Mouse (Mus musculus) forebrain, embryonic 10.5 days (tissue): ENCODE data around the gene Blmh. TPM values are rescaled to one million over a fixed set of nuclear protein-coding genes. Genes with fewer than 3 reads are reported as not detected.
"Not testable (repeated sequence)": the region's sequence is repeated elsewhere in the genome, so short reads cannot be mapped to it uniquely, and the experiment has no call there.

Source experiments
- DNase-seq: peaks from one replicate; pipeline ENCODE4 v3.0.0-alpha.2; 2017; ENCODE audit warnings: low spot score; ENCODE audit errors: extremely low spot score
- H3K27ac ChIP-seq: fragments of 300-500 bp; sonication (generic); 2 replicates; pipeline ENCODE4 v1.5.1; 2016; ENCODE audit warnings: mild to moderate bottlenecking
- H3K27me3 ChIP-seq: fragments of 300-500 bp; sonication (generic); 2 replicates; pipeline ENCODE4 v1.6.1; 2016; ENCODE audit warnings: mild to moderate bottlenecking; ENCODE audit not compliant: poor library complexity, severe bottlenecking
- H3K36me3 ChIP-seq: fragments of 300-500 bp; sonication (generic); replicated peaks from 2 replicates; pipeline ENCODE4 v1.6.1; 2016; ENCODE audit warnings: mild to moderate bottlenecking, moderate library complexity
- H3K4me1 ChIP-seq: fragments of 300-500 bp; sonication (generic); 2 replicates; pipeline ENCODE4 v1.6.1; 2016
- H3K4me3 ChIP-seq: fragments of 300-500 bp; sonication (generic); 2 replicates; pipeline ENCODE4 v1.5.1; 2016; ENCODE audit warnings: mild to moderate bottlenecking, moderate library complexity
- H3K9me3 ChIP-seq: fragments of 300-500 bp; sonication (generic); 2 replicates; pipeline ENCODE4 v1.6.1; 2016; ENCODE audit warnings: mild to moderate bottlenecking, moderate library complexity
- WGBS: fragments of 180-500 bp; shearing (Covaris S2); methylation state at CpG from one replicate; pipeline ENCODE4 v1.1.7; 2016; 5-methylcytosine and 5-hydroxymethylcytosine counted together
- polyA plus RNA-seq: library from polyadenylated mRNA; unstranded; fragments of >200 nt; fragmentation: Nextera tagmentation; extraction: Ambion mirVana; gene quantifications from 2 replicates; pipeline ENCODE4 v1.2.1, GENCODE M21; 2016

Blmh gene
- polyA plus RNA-seq, 1 experiment from 2014 or later = 206 TPM

DNA sequence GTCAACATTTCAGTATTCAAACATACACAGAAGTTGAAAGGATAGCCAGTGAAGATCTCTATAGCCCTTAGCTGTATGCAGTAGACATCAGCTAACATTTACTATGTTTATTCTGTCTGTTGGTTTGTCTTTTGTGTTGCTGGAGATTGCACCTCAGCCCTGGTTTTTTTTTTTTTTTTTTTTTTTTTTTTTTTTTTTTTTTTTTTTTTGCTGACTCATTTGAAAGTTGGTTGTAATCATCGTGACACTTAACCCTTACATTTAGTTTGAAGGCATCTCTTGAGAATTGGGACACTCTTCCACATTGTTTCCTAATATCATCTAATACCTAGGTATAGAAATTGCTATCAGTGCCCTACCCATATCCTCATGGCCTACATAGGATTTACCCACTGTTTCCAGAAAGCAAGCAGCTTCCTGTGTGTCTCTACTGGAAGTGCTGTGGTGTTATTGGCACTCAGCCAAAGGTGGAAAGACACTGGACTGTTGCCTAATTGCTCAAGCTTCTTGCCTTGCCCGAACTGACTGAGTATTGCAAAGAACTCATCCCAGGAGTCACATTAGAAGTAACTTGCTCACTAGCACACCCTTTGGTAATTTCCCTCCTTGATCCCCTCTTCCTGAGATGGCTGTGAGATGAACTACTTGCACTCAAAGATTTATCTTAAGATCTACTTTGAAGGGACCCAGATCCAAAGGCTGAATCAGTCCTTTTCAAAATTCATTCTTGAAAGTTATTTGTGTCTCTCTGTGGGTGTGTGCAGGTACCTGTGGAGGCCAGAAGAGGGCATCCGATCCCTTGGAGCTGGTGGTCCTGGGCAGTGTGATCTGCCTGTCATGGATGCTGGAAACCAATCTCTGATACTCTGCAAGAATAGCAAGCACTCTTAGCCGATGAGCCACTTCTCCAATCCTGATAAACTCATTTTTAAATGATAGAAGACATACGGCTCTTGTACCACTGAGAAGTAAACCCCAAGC, 24.6 kb upstream of the Blmh start:
- H3K4me1 ChIP-seq = peaks cover 8% of the 10 kb centered on the region
- H3K4me3 ChIP-seq = no peak overlapping the region
- H3K36me3 ChIP-seq = no peaks in the 10 kb centered on the region
- H3K9me3 ChIP-seq = no peaks in the 10 kb centered on the region
- no peak for DNase-seq
- H3K27me3 ChIP-seq = no peaks in the 10 kb centered on the region
- no peak overlapping the region for H3K27ac ChIP-seq
- WGBS = 65% methylated on average over 5 of the region's 5 CpGs

DNA sequence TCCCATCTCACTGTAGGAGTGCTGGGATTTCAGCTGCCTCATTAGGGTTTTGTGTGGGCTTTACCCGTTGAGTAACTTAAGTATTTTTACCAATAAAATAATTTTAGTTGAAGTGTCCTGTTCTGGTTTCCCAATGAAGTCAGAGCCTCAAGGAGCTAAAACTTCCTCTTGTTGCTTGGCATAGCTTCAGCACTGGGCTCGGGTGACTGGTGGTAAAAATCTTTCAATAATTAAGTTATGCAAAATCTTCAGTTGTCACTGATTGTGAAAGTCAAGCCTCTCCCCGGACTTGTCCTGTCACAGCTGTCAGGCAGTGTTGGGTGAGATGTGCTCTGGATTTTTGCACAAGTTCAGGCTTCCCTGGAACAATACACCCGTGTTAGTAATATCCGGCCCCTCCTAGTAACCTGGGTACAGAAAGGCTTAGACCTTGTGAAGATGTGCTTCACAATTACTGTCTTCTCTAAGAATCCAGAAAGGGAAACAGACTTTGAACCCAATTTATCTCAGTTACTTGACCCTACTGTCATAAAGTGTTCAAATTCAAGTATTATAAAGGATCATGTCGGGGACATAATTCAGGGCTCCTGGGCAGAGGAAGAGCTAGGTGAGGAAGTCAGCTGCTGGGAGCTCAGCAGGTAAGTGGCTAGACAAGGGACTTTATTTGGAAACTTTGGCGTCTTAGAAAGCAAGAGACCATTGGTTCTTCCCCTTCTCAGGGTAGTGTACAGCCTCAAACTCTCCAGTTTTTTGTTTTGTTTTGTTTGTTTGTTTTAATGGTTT, 22.8 kb upstream of the Blmh start, which contains the start of gene Tmigd1:
TSS of gene Tmigd1 (plus strand) at position 581 of the 783 bp plus-strand sequence.
- Histone ChIP-seq H3K9me3 (no peaks in the 10 kb centered on the region), H3K36me3 (no peaks in the 10 kb centered on the region), H3K4me3 (no peak within 1 kb of the TSS), H3K27me3 (no peaks in the 10 kb centered on the region), H3K27ac (no peak within 1 kb of the TSS), H3K4me1 (peaks cover 8% of the 10 kb centered on the region)
- no peak for DNase-seq
- 83% methylated on average over 7 of the region's 7 CpGs for WGBS

DNA sequence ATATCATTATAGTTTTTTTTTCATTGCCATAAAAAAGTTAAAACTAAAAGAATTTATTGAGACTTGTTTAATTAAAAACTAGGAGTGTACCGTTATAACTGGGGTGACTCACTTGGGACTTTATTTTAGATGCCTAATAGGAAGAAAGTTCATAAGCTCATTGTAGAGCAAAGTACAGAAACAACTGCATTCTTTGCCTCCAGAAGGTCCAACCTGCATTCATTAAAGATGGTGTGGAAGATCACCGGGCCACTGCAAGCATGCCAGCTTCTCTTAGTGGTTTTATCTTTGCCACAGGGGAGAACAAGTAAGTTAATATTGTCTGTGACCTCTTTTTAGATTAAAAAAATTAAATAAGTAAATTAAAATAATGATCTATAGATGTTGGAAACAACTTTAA, 20.3 kb upstream of the Blmh start:
- DNase-seq = no peak
- H3K27ac ChIP-seq = no peak overlapping the region
- H3K4me1 ChIP-seq = no peaks in the 10 kb centered on the region
- no peaks in the 10 kb centered on the region for H3K27me3 ChIP-seq
- WGBS = 89% methylated on average over 2 of the region's 2 CpGs
- H3K9me3 ChIP-seq = no peaks in the 10 kb centered on the region
- no peak overlapping the region for H3K4me3 ChIP-seq
- no peaks in the 10 kb centered on the region for H3K36me3 ChIP-seq

DNA sequence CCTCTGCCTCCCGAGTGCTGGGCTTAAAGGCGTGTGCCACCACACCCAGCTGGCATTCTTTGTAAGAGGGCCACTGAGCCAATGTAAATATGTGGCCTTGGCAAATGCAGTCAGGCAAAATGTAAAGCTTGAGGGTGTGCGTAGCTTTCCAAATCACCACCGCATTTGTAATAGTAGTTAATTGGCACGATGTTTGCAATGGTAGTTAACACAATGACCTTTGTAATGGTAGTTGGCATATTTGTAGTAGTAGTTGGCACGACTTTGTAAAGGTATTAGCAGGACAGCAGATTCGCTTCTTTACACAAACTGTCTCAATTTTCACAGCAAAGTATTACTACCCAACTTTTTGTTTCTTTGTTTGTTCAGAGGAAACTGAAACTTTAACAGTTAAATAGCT, 16.0 kb upstream of the Blmh start:
- no peak overlapping the region for H3K4me3 ChIP-seq
- WGBS = 91% methylated on average over 7 of the region's 7 CpGs
- no peaks in the 10 kb centered on the region for H3K9me3 ChIP-seq
- no peaks in the 10 kb centered on the region for H3K27me3 ChIP-seq
- DNase-seq = no peak
- H3K4me1 ChIP-seq = peaks cover 17% of the 10 kb centered on the region
- H3K27ac ChIP-seq = no peak overlapping the region
- H3K36me3 ChIP-seq = no peaks in the 10 kb centered on the region

DNA sequence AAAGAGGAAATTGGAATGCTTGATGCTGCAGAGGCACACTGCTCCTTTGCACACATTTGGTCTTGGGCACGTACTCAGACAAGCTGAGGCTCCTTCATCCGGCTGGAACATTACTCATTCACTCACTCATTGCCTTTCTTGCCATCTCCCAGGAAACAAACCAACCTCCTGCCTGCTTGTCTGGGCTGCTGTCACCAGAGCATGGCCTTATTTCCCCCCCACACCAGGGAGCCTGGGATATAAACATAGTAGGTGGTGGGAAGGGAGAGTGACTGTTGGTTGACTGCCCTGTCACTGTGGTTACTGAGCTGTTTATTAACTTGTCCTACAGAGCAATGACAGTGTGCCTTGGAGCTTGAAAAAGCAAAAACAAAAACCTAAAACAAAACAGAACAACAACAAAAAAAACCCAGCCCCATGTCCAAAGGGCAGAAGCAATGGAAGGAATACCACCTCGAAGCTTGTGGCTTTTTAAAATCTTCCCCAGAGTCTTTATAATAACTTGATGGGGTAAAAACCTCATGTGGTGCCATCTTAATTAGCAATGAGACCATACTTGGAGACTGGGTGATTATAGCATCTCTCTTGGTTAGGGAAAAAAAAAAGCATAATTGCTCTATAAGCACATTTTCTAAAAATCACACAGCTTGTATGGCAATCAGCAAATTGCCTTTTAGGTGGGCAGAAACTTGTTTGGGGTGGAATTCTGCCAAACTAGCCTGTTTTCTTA, 13.1 kb upstream of the Blmh start:
- WGBS = 64% methylated on average over 3 of the region's 3 CpGs
- Histone ChIP-seq H3K4me1 (peaks cover 25% of the 10 kb centered on the region), H3K4me3 (no peak overlapping the region), H3K27ac (no peak overlapping the region), H3K36me3 (no peaks in the 10 kb centered on the region), H3K9me3 (no peaks in the 10 kb centered on the region), H3K27me3 (no peaks in the 10 kb centered on the region)
- DNase-seq = no peak

DNA sequence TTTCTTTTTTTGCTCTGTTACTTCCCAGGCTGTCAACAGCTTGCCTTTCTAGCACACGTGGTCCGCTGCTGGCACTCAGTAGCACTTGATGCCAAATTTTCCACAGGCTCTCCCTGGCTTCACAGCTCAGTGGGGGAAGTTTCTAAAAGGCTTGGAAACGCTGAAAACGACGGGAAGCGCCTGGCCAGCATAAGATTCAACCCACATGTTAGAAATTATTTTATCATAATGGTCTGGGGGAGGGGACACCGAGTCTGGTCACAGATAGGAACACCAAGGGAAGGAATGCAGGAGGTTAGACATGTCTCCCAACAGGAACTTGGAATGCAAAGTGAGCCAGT, 12.6 kb upstream of the Blmh start:
- H3K4me3 ChIP-seq = no peak overlapping the region
- no peaks in the 10 kb centered on the region for H3K27me3 ChIP-seq
- no peak for DNase-seq
- H3K36me3 ChIP-seq = no peaks in the 10 kb centered on the region
- H3K4me1 ChIP-seq = peaks cover 30% of the 10 kb centered on the region
- H3K9me3 ChIP-seq = no peaks in the 10 kb centered on the region
- H3K27ac ChIP-seq = no peak overlapping the region
- 72% methylated on average over 7 of the region's 7 CpGs for WGBS

DNA sequence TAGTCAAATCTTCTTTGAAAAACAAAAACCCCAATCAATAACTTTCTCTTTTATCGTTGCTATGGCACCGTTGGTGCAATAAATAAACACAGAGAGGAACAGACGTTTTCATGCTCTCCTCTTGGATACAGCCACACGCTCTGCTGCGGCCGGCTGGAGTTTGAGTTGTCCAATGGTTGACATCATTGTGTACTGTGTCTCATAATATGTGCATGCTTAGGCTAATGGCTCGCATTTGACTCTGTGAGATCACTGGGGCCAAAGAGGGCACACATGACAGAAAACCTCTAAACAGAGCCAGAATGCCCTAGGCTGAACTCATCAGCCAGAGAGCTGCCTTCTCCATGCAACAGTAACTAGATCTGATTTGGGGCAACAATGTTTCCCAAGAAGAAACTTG, 10.2 kb upstream of the Blmh start:
- Histone ChIP-seq H3K9me3 (no peaks in the 10 kb centered on the region), H3K4me3 (no peak overlapping the region), H3K27me3 (no peaks in the 10 kb centered on the region), H3K36me3 (no peaks in the 10 kb centered on the region), H3K27ac (no peak overlapping the region), H3K4me1 (peaks cover 37% of the 10 kb centered on the region)
- no peak for DNase-seq
- 85% methylated on average over 7 of the region's 7 CpGs for WGBS

DNA sequence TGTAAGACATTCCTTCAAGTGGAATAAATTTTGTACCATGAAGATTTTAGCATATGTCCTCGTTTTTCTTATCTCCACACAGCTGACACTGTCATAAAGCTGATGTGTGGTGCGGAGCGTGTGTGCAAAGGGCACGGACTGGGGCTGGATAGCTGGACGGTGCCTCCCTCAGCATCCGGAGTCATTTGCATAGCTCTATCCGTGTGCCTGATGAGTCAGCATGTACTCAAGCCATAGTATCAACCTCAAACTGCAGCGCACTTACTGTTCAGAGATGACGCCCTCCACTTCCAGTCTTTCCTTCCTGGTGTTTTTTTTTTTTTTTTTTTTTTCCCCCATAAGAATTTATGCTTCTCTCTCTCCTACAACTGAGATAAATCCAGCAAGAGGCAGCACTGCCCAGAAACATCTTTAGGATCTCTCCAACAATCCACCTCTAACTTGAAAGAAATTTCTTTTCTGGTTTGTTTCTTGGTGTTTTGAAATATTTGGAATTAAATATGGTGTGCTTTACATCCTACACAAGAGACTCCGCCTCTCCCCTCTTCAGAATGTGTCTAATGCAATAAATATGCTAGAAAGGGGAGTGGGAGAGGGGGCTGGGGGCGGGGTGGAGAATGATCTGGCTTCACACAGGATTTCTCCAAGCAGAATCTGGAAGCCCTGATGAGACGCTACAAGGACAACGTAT, 7.9 kb upstream of the Blmh start:
- peaks cover 35% of the 10 kb centered on the region for H3K4me1 ChIP-seq
- DNase-seq = no peak
- H3K27ac ChIP-seq = no peak overlapping the region
- no peaks in the 10 kb centered on the region for H3K36me3 ChIP-seq
- H3K9me3 ChIP-seq = no peaks in the 10 kb centered on the region
- 48% methylated on average over 13 of the region's 13 CpGs for WGBS
- H3K4me3 ChIP-seq = no peak overlapping the region
- H3K27me3 ChIP-seq = no peaks in the 10 kb centered on the region

DNA sequence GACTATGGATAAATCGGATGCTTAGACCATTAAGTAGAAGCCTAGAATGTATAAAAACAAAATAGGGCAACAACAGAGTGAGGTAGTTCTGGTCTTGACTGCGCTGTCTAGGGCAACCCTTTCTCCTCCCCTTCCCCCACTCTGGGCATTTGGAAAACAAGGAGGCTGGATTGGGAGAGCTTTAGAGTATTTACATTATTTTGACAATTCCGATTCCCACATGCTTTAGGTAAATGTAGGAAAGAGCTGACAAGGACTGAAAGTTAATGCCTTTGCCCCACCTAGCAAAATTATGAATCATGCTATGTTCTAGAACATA, 7.4 kb upstream of the Blmh start:
- no peak for DNase-seq
- H3K9me3 ChIP-seq = no peaks in the 10 kb centered on the region
- H3K4me3 ChIP-seq = no peak overlapping the region
- H3K27me3 ChIP-seq = no peaks in the 10 kb centered on the region
- H3K27ac ChIP-seq = peak overlapping the region; percentile 41; the same call in 1 of the 2 replicates
- no peaks in the 10 kb centered on the region for H3K36me3 ChIP-seq
- peaks cover 31% of the 10 kb centered on the region for H3K4me1 ChIP-seq
- WGBS = 50% methylated on average over 3 of the region's 3 CpGs

DNA sequence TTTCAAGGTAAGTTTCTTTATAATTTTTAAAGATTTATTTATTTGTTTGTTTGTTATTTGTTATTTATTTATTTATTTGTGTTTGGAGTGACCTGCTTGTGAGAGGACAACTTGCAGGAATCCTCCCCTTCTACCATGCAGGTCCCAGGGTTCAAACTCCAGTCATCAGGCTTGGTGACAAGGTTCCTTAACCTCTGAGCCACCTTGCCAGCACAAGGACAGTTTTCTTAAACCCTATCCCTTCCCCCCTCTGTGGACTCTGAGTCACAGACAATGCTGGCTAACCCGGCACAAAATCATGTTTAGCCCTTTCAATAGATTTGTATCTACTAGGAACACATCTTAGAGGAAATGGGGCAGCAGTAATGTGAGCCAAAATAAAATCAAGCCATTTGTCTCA, 4.0 kb upstream of the Blmh start:
- no peaks in the 10 kb centered on the region for H3K36me3 ChIP-seq
- DNase-seq = no peak
- peaks cover 18% of the 10 kb centered on the region for H3K4me1 ChIP-seq
- no peak overlapping the region for H3K27ac ChIP-seq
- H3K9me3 ChIP-seq = no peaks in the 10 kb centered on the region
- 73% methylated on average over 1 of the region's 1 CpGs for WGBS
- no peaks in the 10 kb centered on the region for H3K27me3 ChIP-seq
- no peak overlapping the region for H3K4me3 ChIP-seq

DNA sequence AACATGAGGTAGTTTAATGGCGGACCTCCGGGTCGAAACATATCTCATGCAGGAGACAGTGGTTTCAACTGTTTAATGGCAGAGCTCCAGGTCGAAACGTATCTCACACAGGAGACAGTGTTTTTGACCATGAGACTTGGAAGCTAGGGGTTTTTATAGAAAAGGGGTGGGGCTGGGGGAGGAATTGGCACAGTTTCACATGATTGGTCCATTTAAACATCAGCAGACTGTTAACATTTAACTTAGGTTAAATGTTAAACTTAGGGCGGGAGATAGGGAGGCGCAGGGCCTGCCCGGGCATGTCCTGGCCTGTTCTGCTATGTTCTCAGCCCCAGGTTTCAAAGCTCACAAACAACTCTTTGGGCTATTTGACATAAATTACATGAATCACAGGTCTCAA, 4.0 kb downstream of the Blmh start:
- H3K9me3 ChIP-seq = peaks cover 11% of the 10 kb centered on the region; the same call in 1 of the 2 replicates
- not testable (repeated sequence) for DNase-seq, H3K36me3 ChIP-seq, H3K27ac ChIP-seq, H3K27me3 ChIP-seq, H3K4me1 ChIP-seq, H3K4me3 ChIP-seq
- 93% methylated on average over 8 of the region's 8 CpGs for WGBS

DNA sequence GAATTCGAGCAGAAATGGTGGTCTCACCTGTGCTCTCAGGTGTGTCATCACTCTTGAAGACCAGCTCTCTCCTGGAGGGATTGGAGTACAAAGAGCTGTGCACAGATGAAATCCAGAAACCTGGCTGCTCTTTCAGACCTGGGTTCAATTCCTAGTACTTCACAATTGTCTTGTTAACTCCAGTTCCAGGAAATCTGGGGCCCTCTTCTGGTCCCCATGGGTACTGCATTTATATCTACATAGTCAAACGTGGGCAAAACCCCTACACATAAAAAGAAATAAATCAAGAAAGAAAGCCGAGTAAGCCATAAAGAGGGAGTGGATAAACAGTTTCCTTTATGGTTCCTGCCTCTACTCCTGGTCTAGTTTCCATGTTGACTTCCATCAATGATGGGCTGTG, 8.6 kb downstream of the Blmh start:
- H3K4me1 ChIP-seq = no peaks in the 10 kb centered on the region
- no peak for DNase-seq
- H3K36me3 ChIP-seq = no peaks in the 10 kb centered on the region
- H3K27me3 ChIP-seq = no peaks in the 10 kb centered on the region
- WGBS = 69% methylated on average over 3 of the region's 3 CpGs
- peaks cover 11% of the 10 kb centered on the region; the same call in 1 of the 2 replicates for H3K9me3 ChIP-seq
- no peak overlapping the region for H3K27ac ChIP-seq
- no peak overlapping the region for H3K4me3 ChIP-seq
